Mouse (Mus musculus) G1E (cell line): ENCODE measurements around the gene Jmjd1c.

ENCODE experiments used
- CTCF ChIP-seq: IDR thresholded peaks from 2 replicates; pipeline ENCODE4 v1.5.1; 2012; ENCODE audit warnings: low read depth, low read length, inconsistent platforms, mixed read lengths
- GATA1 ChIP-seq: IDR thresholded peaks from 2 replicates; pipeline ENCODE4 v1.6.1; 2012; ENCODE audit warnings: borderline replicate concordance, low read length, inconsistent platforms, mixed read lengths

DNA sequence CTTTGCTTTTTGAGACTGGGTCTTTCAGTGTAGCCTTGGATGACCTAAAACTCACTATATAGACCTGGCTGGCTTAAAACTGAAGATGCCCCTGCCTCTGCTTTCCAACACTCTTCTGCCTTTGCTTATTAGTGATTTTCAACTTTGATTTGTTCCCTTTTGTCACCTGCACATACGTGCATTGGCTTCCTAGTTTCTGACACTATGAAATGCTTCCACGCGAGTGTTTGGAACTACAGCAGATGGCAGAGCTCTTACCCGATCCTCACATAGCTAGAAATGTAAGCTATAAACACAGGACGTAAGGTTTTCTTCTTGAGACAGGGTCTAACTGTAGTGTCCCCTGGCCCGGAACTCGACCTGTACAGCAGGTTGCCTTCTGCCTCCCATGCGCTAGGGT lies 84.1 kb downstream of the Jmjd1c start:
- TF ChIP-seq CTCF: no peak
- TF ChIP-seq GATA1: no peak
